Mouse (Mus musculus): ENCODE results near the gene 4931422A03Rik.

Gene 4931422A03Rik

DNA sequence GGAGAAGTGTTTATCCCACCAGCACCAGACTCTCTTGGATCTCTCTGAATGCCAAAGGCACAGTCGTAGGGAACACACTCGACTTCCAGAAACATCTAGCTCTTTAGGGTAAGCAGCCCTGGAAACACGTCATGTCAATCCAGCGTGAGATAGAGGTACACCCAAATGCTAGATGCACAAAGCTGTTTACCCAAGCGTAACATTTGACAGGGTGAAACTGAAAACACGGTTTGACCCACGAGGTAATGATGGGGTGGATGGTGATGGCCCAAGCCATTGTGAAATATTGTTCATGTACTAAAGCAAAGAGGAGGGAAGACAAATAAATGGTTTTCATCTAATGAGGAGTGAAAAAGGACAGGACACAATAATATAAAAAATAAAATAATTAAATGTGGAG, 93.9 kb downstream of the 4931422A03Rik start:
- no peaks in the 10 kb centered on the region for H3K27me3 ChIP-seq (ENCODE audit: insufficient read depth, low read length)
- TF ChIP-seq NANOG (IDR thresholded peaks at IDR 0.05; ENCODE audit: borderline replicate concordance, low read length) (no peak), POU5F1 (IDR thresholded peaks at IDR 0.05; ENCODE audit: borderline replicate concordance, low read length) (no peak), CTCF (conservative IDR thresholded peaks at IDR 0.05; ENCODE audit: low read length) (no peak)
- H3K4me3 ChIP-seq (replicated peaks; ENCODE audit: low read length): no peak overlapping the region
- H3K4me1 ChIP-seq (replicated peaks; ENCODE audit: low read depth, low read length): peaks cover 14% of the 10 kb centered on the region
- no peaks in the 10 kb centered on the region for H3K9me3 ChIP-seq (ENCODE audit: low read length)
- no peaks in the 10 kb centered on the region for H3K36me3 ChIP-seq (ENCODE audit: insufficient read depth, low read length)

DNA sequence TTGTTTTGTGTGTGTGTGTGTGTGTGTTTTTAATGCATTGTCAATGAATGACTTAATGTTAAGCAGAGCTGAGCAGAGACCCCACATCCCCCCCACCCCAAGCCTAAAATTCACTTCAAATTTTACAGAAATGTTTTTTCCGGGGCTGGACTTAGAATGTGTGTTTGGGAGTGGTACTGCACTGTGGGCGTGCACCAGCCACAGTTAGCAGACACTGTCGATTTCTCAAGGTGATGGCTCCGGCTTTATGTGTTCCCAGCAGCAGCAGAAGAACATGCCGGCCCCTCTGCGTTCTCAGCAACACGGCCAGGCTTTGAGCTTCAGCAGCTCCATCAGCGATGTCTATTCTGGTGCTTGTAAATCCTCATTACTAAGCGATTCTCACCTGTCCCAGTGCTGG, 95.7 kb downstream of the 4931422A03Rik start:
- Histone ChIP-seq H3K4me3 (replicated peaks; ENCODE audit: low read length) (no peak overlapping the region), H3K36me3 (ENCODE audit: insufficient read depth, low read length) (no peaks in the 10 kb centered on the region), H3K4me1 (replicated peaks; ENCODE audit: low read depth, low read length) (peaks cover 14% of the 10 kb centered on the region), H3K9me3 (ENCODE audit: low read length) (no peaks in the 10 kb centered on the region), H3K27me3 (ENCODE audit: insufficient read depth, low read length) (no peaks in the 10 kb centered on the region)
- no peak for TF ChIP-seq POU5F1 (IDR thresholded peaks at IDR 0.05; ENCODE audit: borderline replicate concordance, low read length)

DNA sequence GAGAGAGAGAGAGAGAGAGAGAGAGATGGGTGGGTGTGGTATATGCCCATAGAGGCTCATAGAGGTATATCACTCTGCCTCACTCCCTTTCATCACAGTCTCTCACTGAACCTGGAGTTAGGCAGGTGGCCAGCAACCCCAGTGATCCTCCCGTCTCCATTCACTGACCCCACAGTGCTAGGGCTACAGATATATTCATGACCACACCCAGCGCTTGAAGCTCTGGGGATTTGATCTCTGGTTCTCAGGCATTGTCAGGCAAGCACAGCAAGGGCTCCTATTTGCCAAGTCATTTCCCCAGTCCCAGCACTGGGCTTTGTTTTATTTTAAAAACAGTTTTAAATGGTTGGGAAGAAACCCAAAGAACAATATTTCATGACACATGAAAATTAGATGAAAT, 96.1 kb downstream of the 4931422A03Rik start:
- H3K27me3 ChIP-seq (ENCODE audit: insufficient read depth, low read length): no peaks in the 10 kb centered on the region
- H3K36me3 ChIP-seq (ENCODE audit: insufficient read depth, low read length): no peaks in the 10 kb centered on the region
- H3K4me3 ChIP-seq (replicated peaks; ENCODE audit: low read length): no peak overlapping the region
- no peaks in the 10 kb centered on the region for H3K9me3 ChIP-seq (ENCODE audit: low read length)
- peaks cover 14% of the 10 kb centered on the region for H3K4me1 ChIP-seq (replicated peaks; ENCODE audit: low read depth, low read length)
- TF ChIP-seq CTCF (conservative IDR thresholded peaks at IDR 0.05; ENCODE audit: low read length) (no peak), NANOG (IDR thresholded peaks at IDR 0.05; ENCODE audit: borderline replicate concordance, low read length) (no peak), POU5F1 (IDR thresholded peaks at IDR 0.05; ENCODE audit: borderline replicate concordance, low read length) (no peak)

DNA sequence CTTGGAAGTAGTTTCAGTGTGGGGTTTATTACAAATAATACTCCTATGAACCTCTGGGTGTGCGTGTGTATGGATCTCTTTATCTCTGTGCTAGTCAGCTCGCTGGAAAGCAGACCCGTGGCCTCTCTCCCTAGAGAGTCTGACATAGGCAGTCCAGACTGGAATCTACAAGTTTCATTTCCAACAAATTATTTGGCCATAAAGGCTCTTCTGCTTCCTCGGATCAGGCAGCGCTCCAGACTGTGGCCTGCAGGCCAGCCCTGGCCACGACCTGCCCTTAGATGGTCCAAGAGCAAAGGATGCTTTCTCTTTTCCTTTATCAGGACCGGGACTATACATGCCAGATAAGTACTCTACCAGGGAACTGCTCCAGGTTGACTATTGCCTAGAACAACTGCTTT, 96.7 kb downstream of the 4931422A03Rik start:
- no peaks in the 10 kb centered on the region for H3K27me3 ChIP-seq (ENCODE audit: insufficient read depth, low read length)
- H3K9me3 ChIP-seq (ENCODE audit: low read length): no peaks in the 10 kb centered on the region
- TF ChIP-seq NANOG (IDR thresholded peaks at IDR 0.05; ENCODE audit: borderline replicate concordance, low read length) (no peak), POU5F1 (IDR thresholded peaks at IDR 0.05; ENCODE audit: borderline replicate concordance, low read length) (no peak), CTCF (conservative IDR thresholded peaks at IDR 0.05; ENCODE audit: low read length) (no peak)
- no peaks in the 10 kb centered on the region for H3K36me3 ChIP-seq (ENCODE audit: insufficient read depth, low read length)
- peaks cover 13% of the 10 kb centered on the region for H3K4me1 ChIP-seq (replicated peaks; ENCODE audit: low read depth, low read length)
- H3K4me3 ChIP-seq (replicated peaks; ENCODE audit: low read length): no peak overlapping the region

DNA sequence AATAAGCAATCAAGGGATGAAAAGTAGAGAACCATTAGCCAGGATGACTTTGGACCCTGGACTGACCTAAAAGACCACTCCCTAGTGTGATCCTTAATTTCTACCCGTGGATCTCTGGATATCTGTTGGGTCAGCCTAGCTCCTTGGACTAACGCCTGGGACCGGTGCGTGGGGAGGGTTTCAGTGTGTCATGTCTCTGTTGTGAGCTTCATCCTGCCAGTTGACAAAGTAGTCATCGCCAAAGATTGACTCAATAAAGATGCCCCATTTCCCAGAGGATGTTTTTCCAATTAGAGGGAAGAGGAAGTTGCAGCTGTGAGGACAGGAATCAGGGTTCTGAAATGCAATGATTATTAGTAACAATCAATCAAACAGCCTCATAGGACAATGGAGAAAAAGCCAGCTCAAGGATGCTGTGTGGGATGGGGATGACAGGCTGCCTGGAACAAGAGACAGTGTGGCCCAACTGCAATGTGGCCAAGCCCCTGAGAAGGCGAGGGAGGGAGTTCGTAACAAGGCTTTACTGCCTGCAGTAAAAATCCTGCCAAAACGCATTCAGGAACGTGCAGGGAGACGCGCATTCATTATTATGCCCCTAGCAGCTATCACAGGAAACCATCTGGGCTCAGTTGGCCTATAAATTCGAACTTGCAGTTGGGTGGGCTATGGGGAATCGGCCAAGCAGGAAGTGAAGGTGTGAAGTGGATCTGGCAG, 97.7 kb downstream of the 4931422A03Rik start:
- TF ChIP-seq POU5F1 (IDR thresholded peaks at IDR 0.05; ENCODE audit: borderline replicate concordance, low read length) (no peak), NANOG (IDR thresholded peaks at IDR 0.05; ENCODE audit: borderline replicate concordance, low read length) (no peak), CTCF (conservative IDR thresholded peaks at IDR 0.05; ENCODE audit: low read length) (no peak)
- no peak overlapping the region for H3K4me3 ChIP-seq (replicated peaks; ENCODE audit: low read length)
- H3K36me3 ChIP-seq (ENCODE audit: insufficient read depth, low read length): no peaks in the 10 kb centered on the region
- H3K9me3 ChIP-seq (ENCODE audit: low read length): no peaks in the 10 kb centered on the region
- H3K27me3 ChIP-seq (ENCODE audit: insufficient read depth, low read length): no peaks in the 10 kb centered on the region
- peaks cover 8% of the 10 kb centered on the region; the same call in 1 of the 2 replicates for H3K4me1 ChIP-seq (replicated peaks; ENCODE audit: low read depth, low read length)

DNA sequence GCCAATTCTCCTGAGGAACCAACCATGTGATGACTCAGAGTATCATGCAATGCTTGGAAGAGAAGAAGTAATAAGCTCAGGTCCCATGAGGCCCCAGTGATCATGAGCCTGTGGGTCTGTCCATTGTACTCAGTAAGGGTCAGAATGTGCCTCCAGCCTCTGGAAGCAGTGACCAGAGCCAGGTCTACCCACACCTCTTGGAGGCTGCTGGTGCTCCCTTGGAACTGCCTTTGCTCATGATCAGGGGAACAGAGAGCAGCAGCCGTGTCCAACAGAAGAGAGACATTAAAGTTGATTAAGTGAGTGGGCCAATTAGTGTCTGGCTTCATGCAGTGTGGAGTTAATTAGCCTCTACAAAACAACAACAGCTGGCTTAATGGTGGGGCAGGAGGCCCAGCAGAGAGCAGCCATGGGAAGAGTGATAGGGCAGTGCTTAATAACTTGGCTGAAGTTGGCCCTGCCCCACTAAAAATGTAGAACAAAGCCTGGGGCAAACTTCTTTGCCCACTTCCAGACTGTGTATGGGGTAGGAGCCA, 100.5 kb downstream of the 4931422A03Rik start:
- Histone ChIP-seq H3K4me3 (replicated peaks; ENCODE audit: low read length) (no peak overlapping the region), H3K9me3 (ENCODE audit: low read length) (no peaks in the 10 kb centered on the region), H3K27me3 (ENCODE audit: insufficient read depth, low read length) (no peaks in the 10 kb centered on the region), H3K4me1 (replicated peaks; ENCODE audit: low read depth, low read length) (peaks cover 7% of the 10 kb centered on the region; the same call in 1 of the 2 replicates), H3K36me3 (ENCODE audit: insufficient read depth, low read length) (no peaks in the 10 kb centered on the region)
- no peak for TF ChIP-seq POU5F1 (IDR thresholded peaks at IDR 0.05; ENCODE audit: borderline replicate concordance, low read length)
- TF ChIP-seq CTCF (conservative IDR thresholded peaks at IDR 0.05; ENCODE audit: low read length): no peak
- TF ChIP-seq NANOG (IDR thresholded peaks at IDR 0.05; ENCODE audit: borderline replicate concordance, low read length): no peak

DNA sequence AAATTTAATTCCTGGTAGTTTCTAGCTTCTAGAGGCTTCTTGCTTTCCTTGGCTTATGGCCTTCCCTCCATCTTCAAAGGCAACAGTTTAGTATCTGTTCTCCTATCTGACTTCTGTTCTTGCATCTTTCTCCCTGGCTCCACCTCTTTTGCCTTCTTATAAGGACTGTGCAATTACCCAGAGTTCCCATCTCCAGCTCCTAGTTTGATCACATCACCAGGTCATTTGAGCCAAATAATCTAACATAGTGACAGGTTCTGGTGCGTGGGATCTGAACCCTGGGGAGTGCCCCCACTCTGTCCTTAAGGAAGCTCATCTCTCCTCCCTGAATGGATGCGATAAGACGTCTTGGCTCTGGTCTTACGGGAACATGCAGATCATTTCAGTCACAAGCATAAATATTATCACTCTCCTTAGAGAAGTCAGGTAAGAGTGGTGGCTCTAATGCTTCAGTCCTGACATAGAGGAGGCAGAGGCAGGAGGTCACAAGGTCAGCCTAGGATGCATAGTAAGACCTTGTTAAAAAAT, 101.5 kb downstream of the 4931422A03Rik start:
- no peak for TF ChIP-seq CTCF (conservative IDR thresholded peaks at IDR 0.05; ENCODE audit: low read length)
- no peak for TF ChIP-seq POU5F1 (IDR thresholded peaks at IDR 0.05; ENCODE audit: borderline replicate concordance, low read length)
- no peak for TF ChIP-seq NANOG (IDR thresholded peaks at IDR 0.05; ENCODE audit: borderline replicate concordance, low read length)
- no peaks in the 10 kb centered on the region for H3K27me3 ChIP-seq (ENCODE audit: insufficient read depth, low read length)

DNA sequence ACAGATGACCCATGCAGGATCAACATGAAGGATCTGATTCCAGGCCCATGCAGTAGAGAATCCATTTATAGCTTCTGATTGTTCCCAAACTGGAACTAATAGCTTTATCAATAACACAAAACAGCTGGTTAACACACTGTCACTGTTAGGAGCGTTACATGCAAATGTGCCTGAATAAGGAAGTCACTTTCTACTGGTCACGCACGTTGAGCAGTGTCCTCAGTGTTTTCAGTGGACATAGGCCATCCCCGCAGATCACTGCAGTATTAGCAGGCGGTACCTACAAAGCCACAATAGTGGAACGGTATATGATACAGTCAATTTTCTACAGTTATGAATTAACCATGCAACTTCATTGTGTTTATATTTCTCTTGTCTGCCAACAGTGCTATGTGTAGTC, 108.7 kb downstream of the 4931422A03Rik start:
- Histone ChIP-seq H3K4me3 (replicated peaks; ENCODE audit: low read length) (no peak overlapping the region), H3K4me1 (replicated peaks; ENCODE audit: low read depth, low read length) (no peaks in the 10 kb centered on the region), H3K9me3 (ENCODE audit: low read length) (no peaks in the 10 kb centered on the region), H3K36me3 (ENCODE audit: insufficient read depth, low read length) (no peaks in the 10 kb centered on the region), H3K27me3 (ENCODE audit: insufficient read depth, low read length) (no peaks in the 10 kb centered on the region)
- TF ChIP-seq NANOG (IDR thresholded peaks at IDR 0.05; ENCODE audit: borderline replicate concordance, low read length) (no peak), CTCF (conservative IDR thresholded peaks at IDR 0.05; ENCODE audit: low read length) (no peak), POU5F1 (IDR thresholded peaks at IDR 0.05; ENCODE audit: borderline replicate concordance, low read length) (no peak)

More for the DNA sequence above, 101.5 kb downstream of the 4931422A03Rik start:
- Histone ChIP-seq H3K4me3 (replicated peaks; ENCODE audit: low read length) (no peak overlapping the region), H3K36me3 (ENCODE audit: insufficient read depth, low read length) (no peaks in the 10 kb centered on the region), H3K9me3 (ENCODE audit: low read length) (no peaks in the 10 kb centered on the region), H3K4me1 (replicated peaks; ENCODE audit: low read depth, low read length) (no peaks in the 10 kb centered on the region)

All from E14TG2a.4 (cell line).